Mouse (Mus musculus) hindbrain, postnatal 0 days (tissue): ENCODE results near the gene Abhd6. TPM values are rescaled to one million over a fixed set of nuclear protein-coding genes. Genes with fewer than 3 reads are reported as not detected.

Source experiments
- ATAC-seq: fragments of 200-750 bp; cut with Nextera tagmentation; 2 replicates; pipeline ENCODE4 v1.8.0; 2017; ENCODE audit warnings: mild to moderate bottlenecking, moderate TSS enrichment, moderate library complexity
- DNase-seq: peaks from one replicate; pipeline ENCODE4 v3.0.0-alpha.2; 2015; ENCODE audit warnings: low spot score
- H3K27ac ChIP-seq: fragments of 300-500 bp; sonication (generic); 2 replicates; pipeline ENCODE4 v1.5.1; 2014; ENCODE audit warnings: mild to moderate bottlenecking
- H3K27me3 ChIP-seq: fragments of 300-500 bp; sonication (generic); 2 replicates; pipeline ENCODE4 v1.6.1; 2014; ENCODE audit warnings: low read length, mixed read lengths; ENCODE audit not compliant: insufficient read depth
- H3K36me3 ChIP-seq: fragments of 300-500 bp; sonication (generic); 2 replicates; pipeline ENCODE4 v1.6.1; 2014; ENCODE audit warnings: low read length, mixed read lengths; ENCODE audit not compliant: insufficient read depth
- H3K4me1 ChIP-seq: fragments of 300-500 bp; sonication (generic); 2 replicates; pipeline ENCODE4 v1.6.1; 2014; ENCODE audit warnings: antibody characterized with exemption, low read length, mixed read lengths; ENCODE audit not compliant: insufficient read depth
- H3K4me2 ChIP-seq: fragments of 300-500 bp; sonication (generic); 2 replicates; pipeline ENCODE4 v1.6.1; 2014; ENCODE audit warnings: low read depth, mild to moderate bottlenecking, low read length, moderate library complexity, mixed read lengths
- H3K4me3 ChIP-seq: fragments of 300-500 bp; sonication (generic); 2 replicates; pipeline ENCODE4 v1.5.1; 2014; ENCODE audit warnings: low read length
- H3K9ac ChIP-seq: fragments of 300-500 bp; sonication (generic); replicated peaks from 2 replicates; pipeline ENCODE4 v1.6.1; 2014; ENCODE audit warnings: mild to moderate bottlenecking, low read length, moderate library complexity, mixed read lengths
- H3K9me3 ChIP-seq: fragments of 300-500 bp; sonication (generic); 2 replicates; pipeline ENCODE4 v1.6.1; 2016; ENCODE audit warnings: low read length, mixed read lengths
- CTCF ChIP-seq: IDR thresholded peaks from 2 replicates; pipeline ENCODE4 v1.5.1; 2016; ENCODE audit warnings: antibody characterized with exemption, control low read depth, low read depth
- WGBS: fragments of 180-500 bp; shearing (Covaris S2); extraction: QIAGEN DNeasy Blood & Tissue Kit; methylation state at CpG from one replicate; pipeline ENCODE4 v1.1.7; 2014; 5-methylcytosine and 5-hydroxymethylcytosine counted together
- polyA plus RNA-seq: library from polyadenylated mRNA; unstranded; fragments of >200 nt; fragmentation: Nextera tagmentation; extraction: Ambion mirVana; gene quantifications from 2 replicates; pipeline ENCODE4 v1.2.1, GENCODE M21; 2015
- total RNA-seq: library from RNA; depleted of rRNA; stranded (reverse); fragments of >200 nt; gene quantifications from 2 replicates; pipeline ENCODE4 v1.2.3, GENCODE M21; 2014

The Abhd6 gene
- total and polyA plus RNA-seq, 2 experiments from 2014 or later: 14.8 to 36.5 TPM

GRCm38 (mm10) chr14:7981226-7981625 is 21.5 kb upstream of the Abhd6 start:
- WGBS: 95% methylated on average over 1 of the region's 1 CpGs
- Histone ChIP-seq H3K36me3 (no peaks in the 10 kb centered on the region), H3K4me2 (no peak overlapping the region), H3K4me3 (no peak overlapping the region), H3K9me3 (no peaks in the 10 kb centered on the region), H3K27ac (no peak overlapping the region), H3K4me1 (no peaks in the 10 kb centered on the region), H3K27me3 (no peaks in the 10 kb centered on the region), H3K9ac (no peak overlapping the region)
- no peak for TF ChIP-seq CTCF
- ATAC-seq (no peak), DNase-seq (no peak)

GRCm38 (mm10) chr14:7986913-7987312 is 15.8 kb upstream of the Abhd6 start:
- 95% methylated on average over 6 of the region's 6 CpGs for WGBS

GRCm38 (mm10) chr14:7989371-7989770 is 13.3 kb upstream of the Abhd6 start:
- Histone ChIP-seq H3K36me3 (no peaks in the 10 kb centered on the region), H3K4me1 (no peaks in the 10 kb centered on the region), H3K27ac (no peak overlapping the region), H3K4me3 (no peak overlapping the region), H3K4me2 (no peak overlapping the region), H3K27me3 (no peaks in the 10 kb centered on the region), H3K9me3 (no peaks in the 10 kb centered on the region), H3K9ac (no peak overlapping the region)
- no peak for DNase-seq
- WGBS: 55% methylated on average over 1 of the region's 1 CpGs
- ATAC-seq: no peak
- TF ChIP-seq CTCF: no peak

More at GRCm38 (mm10) chr14:7986913-7987312, 15.8 kb upstream of the Abhd6 start:
- H3K27ac ChIP-seq: no peak overlapping the region
- no peaks in the 10 kb centered on the region for H3K36me3 ChIP-seq
- TF ChIP-seq CTCF: no peak
- no peak overlapping the region for H3K4me3 ChIP-seq
- ATAC-seq (no peak), DNase-seq (no peak)
- H3K9ac ChIP-seq: no peak overlapping the region
- H3K4me1 ChIP-seq: no peaks in the 10 kb centered on the region
- no peaks in the 10 kb centered on the region for H3K27me3 ChIP-seq
- H3K9me3 ChIP-seq: no peaks in the 10 kb centered on the region
- no peak overlapping the region for H3K4me2 ChIP-seq

GRCm38 (mm10) chr14:7989961-7990360 is 12.7 kb upstream of the Abhd6 start:
- TF ChIP-seq CTCF: no peak
- Histone ChIP-seq H3K4me1 (no peaks in the 10 kb centered on the region), H3K27ac (no peak overlapping the region), H3K9me3 (no peaks in the 10 kb centered on the region), H3K36me3 (no peaks in the 10 kb centered on the region), H3K4me2 (no peak overlapping the region), H3K9ac (no peak overlapping the region), H3K27me3 (no peaks in the 10 kb centered on the region), H3K4me3 (no peak overlapping the region)
- WGBS: 83% methylated on average over 3 of the region's 3 CpGs
- DNase-seq: no peak
- no peak for ATAC-seq

GRCm38 (mm10) chr14:7991108-7991776 is 11.5 kb upstream of the Abhd6 start:
- WGBS: 72% methylated on average over 5 of the region's 5 CpGs
- H3K4me1 ChIP-seq: no peaks in the 10 kb centered on the region
- no peak overlapping the region for H3K4me3 ChIP-seq
- ATAC-seq (no peak), DNase-seq (no peak)
- H3K9ac ChIP-seq: no peak overlapping the region
- no peak for TF ChIP-seq CTCF
- no peaks in the 10 kb centered on the region for H3K9me3 ChIP-seq
- no peaks in the 10 kb centered on the region for H3K36me3 ChIP-seq
- no peaks in the 10 kb centered on the region for H3K27me3 ChIP-seq
- no peak overlapping the region for H3K4me2 ChIP-seq
- no peak overlapping the region for H3K27ac ChIP-seq

- ATAC-seq (no peak), DNase-seq (no peak)
- Histone ChIP-seq H3K4me1 (0 out of 2 replicates have a peak, but pooled peaks cover 3% of the 10 kb centered on the region), H3K4me3 (no peak overlapping the region), H3K27me3 (no peaks in the 10 kb centered on the region), H3K9me3 (no peaks in the 10 kb centered on the region), H3K4me2 (no peak overlapping the region), H3K27ac (no peak overlapping the region), H3K36me3 (no peaks in the 10 kb centered on the region), H3K9ac (no peak overlapping the region)
- WGBS: 69% methylated on average over 6 of the region's 6 CpGs
- no peak for TF ChIP-seq CTCF
Observed at GRCm38 (mm10) chr14:7992158-7992557, 10.5 kb upstream of the Abhd6 start.

GRCm38 (mm10) chr14:7994271-7994767 is 8.4 kb upstream of the Abhd6 start, which contains the start of gene Dnase1l3:
Gene Dnase1l3, minus strand, starts transcription at chr14:7994573.
- ATAC-seq: no peak
- WGBS: 74% methylated on average over 8 of the region's 8 CpGs
- no peak within 1 kb of the TSS for H3K9ac ChIP-seq
- H3K4me2 ChIP-seq: no peak within 1 kb of the TSS
- DNase-seq: peak; percentile 40
- H3K27me3 ChIP-seq: no peaks in the 10 kb centered on the region
- H3K4me1 ChIP-seq: 0 out of 2 replicates have a peak, but pooled peaks cover 3% of the 10 kb centered on the region
- no peaks in the 10 kb centered on the region for H3K9me3 ChIP-seq
- H3K36me3 ChIP-seq: no peaks in the 10 kb centered on the region
- H3K27ac ChIP-seq: no peak within 1 kb of the TSS
- TF ChIP-seq CTCF: peak; percentile 56
- no peak within 1 kb of the TSS for H3K4me3 ChIP-seq
